Mouse (Mus musculus): ENCODE results near the gene Rnps1. TPM values are rescaled to one million over a fixed set of nuclear protein-coding genes. Genes with fewer than 3 reads are reported as not detected.

Gene Rnps1
- 380 and 417 TPM in 2 replicates for polyA plus RNA-seq (2012)

DNA sequence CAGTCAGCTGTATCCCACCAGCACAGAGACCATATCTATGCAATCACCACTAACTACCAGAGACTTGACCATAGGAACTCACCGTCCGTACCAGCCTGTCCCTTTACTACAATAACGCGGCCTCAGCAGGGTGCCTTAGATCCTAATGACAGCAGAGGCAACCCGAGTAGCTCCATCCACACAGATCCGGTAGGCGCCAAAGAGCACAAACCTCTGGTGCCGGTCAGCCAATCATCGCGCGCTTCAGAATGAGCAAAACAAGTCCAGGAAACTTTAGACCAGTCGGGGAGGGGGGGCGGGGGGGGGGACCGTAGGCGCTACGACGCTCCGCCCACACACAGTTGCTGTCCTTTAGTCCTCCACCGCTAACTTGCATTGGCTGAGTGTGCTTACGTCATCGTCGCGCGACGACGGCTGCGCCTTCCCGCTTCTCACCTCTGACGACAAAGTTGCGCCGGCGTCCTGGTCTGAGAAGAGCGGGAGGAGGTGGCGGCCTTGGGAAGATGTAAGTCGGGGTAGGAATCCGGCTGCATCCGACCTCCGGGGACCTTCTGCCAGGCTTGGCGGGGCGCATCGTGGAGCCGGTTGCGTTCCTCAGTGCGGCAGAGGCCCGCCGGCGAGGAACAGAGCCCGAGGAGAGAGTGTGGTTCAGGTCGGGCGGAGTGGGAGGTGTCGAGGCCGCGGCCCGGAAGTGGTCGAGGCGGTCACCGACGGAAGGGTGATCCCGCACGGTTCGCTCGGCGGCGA is at the start of gene Rnps1:
Gene Rnps1 (plus strand): TSS at position 336 of the 747 bp plus-strand sequence.

DNA sequence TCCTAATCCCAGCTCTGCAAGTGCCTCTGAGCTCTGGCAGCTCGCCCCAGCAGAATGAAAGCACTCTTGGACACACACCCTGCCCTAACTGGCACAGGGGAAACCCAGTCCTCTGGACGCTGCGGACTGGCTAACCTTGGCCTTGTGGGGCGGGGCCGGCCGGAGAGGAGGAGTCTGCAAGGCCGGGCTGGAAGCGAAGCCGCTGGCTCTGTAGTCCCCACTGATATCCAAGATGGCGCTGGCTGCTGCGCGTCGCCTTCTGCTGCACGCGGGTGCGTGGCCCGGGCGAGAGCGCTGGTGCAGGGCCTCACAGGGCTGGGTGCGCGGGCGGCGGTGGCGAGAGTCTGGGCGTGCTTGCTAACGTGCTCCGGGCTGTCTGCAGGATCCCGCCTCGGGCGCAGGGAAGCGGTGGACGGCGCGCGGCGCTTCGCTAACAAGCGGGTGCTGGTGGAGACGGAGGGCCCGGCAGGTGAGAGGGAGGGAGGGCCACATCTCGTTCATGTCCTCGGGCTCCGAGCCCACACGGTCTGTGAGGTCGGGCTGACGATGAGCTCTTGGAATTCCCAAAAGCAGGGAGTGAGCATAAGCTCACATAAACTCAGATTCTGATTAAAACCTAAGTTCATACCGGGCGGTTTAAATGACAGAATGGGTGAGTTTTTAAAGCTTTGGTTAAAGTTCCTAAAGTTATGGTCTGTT is 12.3 kb downstream of the Rnps1 start, which contains the start of gene Eci1:
Gene Eci1 (plus strand): TSS at position 171 of the 699 bp plus-strand sequence.

DNA sequence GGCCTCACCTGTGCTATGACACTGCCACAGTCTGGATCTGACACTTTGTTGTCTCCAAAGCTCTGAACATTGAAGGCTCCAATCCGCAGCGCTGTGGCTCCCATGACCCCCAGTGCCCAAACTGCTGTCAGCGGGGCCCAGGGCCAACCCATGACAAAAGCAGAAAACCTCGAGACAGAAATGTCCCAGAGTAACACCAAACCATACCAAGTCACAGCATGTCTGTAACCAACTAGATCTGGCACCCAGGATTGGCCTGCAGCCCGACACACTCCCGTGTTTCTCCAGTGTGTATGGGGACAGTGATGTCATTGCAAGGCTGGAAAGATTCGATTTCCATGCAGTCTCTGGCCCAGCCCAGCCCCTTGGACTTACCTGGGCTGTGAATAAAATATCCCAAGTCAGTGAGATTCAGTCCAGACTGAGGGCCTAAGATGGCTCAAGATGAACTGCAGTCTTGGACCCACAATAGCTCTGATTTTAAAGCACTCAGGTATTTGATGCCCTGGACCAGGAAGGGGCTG is 28.3 kb downstream of the Rnps1 start, which contains the start of gene Dnase1l2:
Gene Dnase1l2 (minus strand): TSS at position 474 of the 524 bp plus-strand sequence.

GRCm38 (mm10) chr17:24469910-24470602 is 55.7 kb downstream of the Rnps1 start, which contains the start of the genes E4f1 and Pgp:
TSS of gene E4f1 (minus strand) at chr17:24470313.
TSS of gene Pgp (plus strand) at chr17:24470392.

DNA sequence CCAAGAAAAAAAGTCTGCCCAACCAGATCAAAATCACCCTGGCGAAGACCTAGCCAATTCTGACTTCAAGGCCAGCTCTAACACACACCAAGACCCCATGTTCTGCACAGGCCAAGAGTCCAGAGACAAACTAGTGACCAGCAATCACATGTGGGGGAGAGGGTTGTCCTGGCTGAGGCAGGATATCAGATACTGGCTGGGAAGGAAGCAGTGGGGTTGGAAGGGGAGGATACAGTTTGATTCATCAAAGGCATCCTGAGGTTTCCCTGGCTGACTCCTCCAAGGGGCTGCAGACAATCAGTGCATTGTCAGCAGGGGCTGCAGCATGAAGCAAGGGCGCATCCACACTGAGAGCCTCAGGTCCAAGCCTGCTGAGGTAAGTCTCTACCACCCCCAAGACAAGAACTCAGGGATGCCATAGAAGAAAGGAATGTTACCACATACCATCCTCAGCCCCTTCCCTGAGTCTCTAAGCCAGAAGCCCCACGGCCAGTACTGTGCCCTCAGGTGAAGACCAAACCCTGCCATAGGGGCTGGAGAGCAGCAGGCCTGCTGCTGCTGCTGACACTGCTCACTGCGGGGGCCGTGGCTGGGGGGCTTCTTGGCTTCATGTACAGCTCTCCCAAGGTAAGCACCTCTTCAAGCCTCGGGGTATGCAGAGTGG is 59.4 kb downstream of the Rnps1 start, which contains the start of gene Bricd5:
Gene Bricd5 (plus strand): TSS at position 273 of the 664 bp plus-strand sequence.

Other genes starting within 250 kb of the Rnps1 start
- 505 and 717 TPM in 2 replicates for gene Atp6v0c, start 244.9 kb upstream of the Rnps1 start, polyA plus RNA-seq (2012)
- 1.9 and 4.0 TPM in 2 replicates for gene Tbc1d24, start 209.0 kb upstream of the Rnps1 start, polyA plus RNA-seq (2012)
- gene Ntn3, start 205.0 kb upstream of the Rnps1 start, polyA plus RNA-seq (2012) = 0.39 and 0.79 TPM in 2 replicates
- 19.0 and 19.6 TPM in 2 replicates for gene Tedc2, start 193.7 kb upstream of the Rnps1 start, polyA plus RNA-seq (2012)
- gene Ccnf, start 163.1 kb upstream of the Rnps1 start, polyA plus RNA-seq (2012) = 12.6 and 17.9 TPM in 2 replicates
- not detected in 2 replicates for gene Abca17, start 63.5 kb upstream of the Rnps1 start, polyA plus RNA-seq (2012)
- 17.2 and 20.4 TPM in 2 replicates for gene Abca3, start 62.6 kb upstream of the Rnps1 start, polyA plus RNA-seq (2012)
- 60.8 and 65.3 TPM in 2 replicates for gene Eci1, start 12.1 kb downstream of the Rnps1 start, polyA plus RNA-seq (2012)
- gene Dnase1l2, start 28.5 kb downstream of the Rnps1 start, polyA plus RNA-seq (2012) = 0.14 and 0.30 TPM in 2 replicates
- gene E4f1, start 55.7 kb downstream of the Rnps1 start, polyA plus RNA-seq (2012) = 22.1 and 25.5 TPM in 2 replicates
- 40.9 and 49.4 TPM in 2 replicates for gene Pgp, start 55.8 kb downstream of the Rnps1 start, polyA plus RNA-seq (2012)
- gene Bricd5, start 59.3 kb downstream of the Rnps1 start, polyA plus RNA-seq (2012) = 0.47 TPM in 1 of 2 replicates, not detected in the other
- 11.5 and 13.6 TPM in 2 replicates for gene Mlst8, start 64.5 kb downstream of the Rnps1 start, polyA plus RNA-seq (2012)
- 0.09 TPM in 2 replicates for gene Caskin1, start 74.0 kb downstream of the Rnps1 start, polyA plus RNA-seq (2012)
- gene Traf7, start 113.4 kb downstream of the Rnps1 start, polyA plus RNA-seq (2012) = 245 and 258 TPM in 2 replicates
- 0.11 and 0.31 TPM in 2 replicates for gene Rab26, start 119.6 kb downstream of the Rnps1 start, polyA plus RNA-seq (2012)
- 8.2 and 11.0 TPM in 2 replicates for gene Pkd1, start 135.3 kb downstream of the Rnps1 start, polyA plus RNA-seq (2012)
- 54.9 and 75.1 TPM in 2 replicates for gene Tsc2, start 218.1 kb downstream of the Rnps1 start, polyA plus RNA-seq (2012)
- 13.1 and 14.7 TPM in 2 replicates for gene Nthl1, start 218.1 kb downstream of the Rnps1 start, polyA plus RNA-seq (2012)
- 6.3 and 8.8 TPM in 2 replicates for gene Slc9a3r2, start 235.8 kb downstream of the Rnps1 start, polyA plus RNA-seq (2012)
- 1.1 and 1.8 TPM in 2 replicates for gene Npw, start 243.9 kb downstream of the Rnps1 start, polyA plus RNA-seq (2012)